Mouse (Mus musculus) liver, postnatal 0 days (tissue): ENCODE results near the gene Timp3.

Experiments used
- CTCF ChIP-seq: sonication (generic); IDR thresholded peaks from 2 replicates; pipeline ENCODE4 v1.5.1; 2016; ENCODE audit warnings: antibody characterized with exemption, low read depth
- EP300 ChIP-seq: IDR thresholded peaks from 2 replicates; pipeline ENCODE4 v1.6.1; 2016; ENCODE audit warnings: antibody characterized with exemption, low read depth, mild to moderate bottlenecking

DNA sequence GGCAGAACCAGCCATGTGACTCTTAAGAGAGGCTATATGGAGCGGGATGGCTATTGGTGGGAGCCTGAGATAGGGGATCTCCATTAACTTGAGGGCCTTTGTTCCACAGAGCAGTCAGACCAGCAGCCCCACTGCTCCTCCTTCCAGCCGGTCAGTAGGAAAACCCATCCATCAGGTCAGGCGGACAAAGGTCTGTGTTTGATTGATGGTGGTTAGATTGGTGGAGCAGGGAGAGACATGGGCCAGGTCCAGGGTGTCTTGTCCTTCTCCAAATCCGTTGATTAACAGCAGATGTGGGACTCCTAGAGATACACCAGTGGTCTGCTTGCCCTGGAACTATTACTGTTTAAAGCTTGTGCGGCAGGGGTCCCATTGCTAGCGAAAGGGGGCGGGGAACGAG is 34.4 kb downstream of the Timp3 start:
- no peak for TF ChIP-seq EP300
- TF ChIP-seq CTCF = no peak
